8 mouse cellular contexts compared by ENCODE assay signal in genomic region chr7:137805361-137805760, GRCm38 (mm10).
A peak's percentile ranks its signal among the peaks of the same experiment; 100 is the strongest.
DNase-seq lines count a peak whose midpoint lies in the region; ATAC-seq and TF ChIP-seq lines count a peak whose summit lies in the region.

No protein-coding gene starts in this region.

- TF ChIP-seq EP300 in stomach, postnatal 0 days (optimal IDR thresholded peaks at IDR 0.05) = no peak

- H3K27me3 ChIP-seq in midbrain, embryonic 14.5 days (ENCODE audit: control insufficient read depth, insufficient read depth, low read length) = no peaks in the 10 kb centered on the region
- no peaks in the 10 kb centered on the region for H3K27me3 ChIP-seq in midbrain, embryonic 16.5 days (ENCODE audit: control insufficient read depth, insufficient read depth, low read depth, low read length)
- no peaks in the 10 kb centered on the region for H3K27me3 ChIP-seq in hindbrain, postnatal 0 days (ENCODE audit: insufficient read depth, low read length)
- no peaks in the 10 kb centered on the region for H3K27me3 ChIP-seq in stomach, postnatal 0 days (ENCODE audit: control insufficient read depth, insufficient read depth, low read length)

- no peaks in the 10 kb centered on the region; the same call in 1 of the 2 replicates for H3K4me1 ChIP-seq in midbrain, embryonic 14.5 days (ENCODE audit: control insufficient read depth, insufficient read depth, low read length)
- H3K4me1 ChIP-seq in midbrain, embryonic 16.5 days (ENCODE audit: control insufficient read depth, insufficient read depth, low read length) = peaks cover 8% of the 10 kb centered on the region
- no peaks in the 10 kb centered on the region for H3K4me1 ChIP-seq in hindbrain, postnatal 0 days (ENCODE audit: insufficient read depth, low read length)
- H3K4me1 ChIP-seq in stomach, postnatal 0 days (replicated peaks; ENCODE audit: control insufficient read depth, insufficient read depth) = no peaks in the 10 kb centered on the region

- no peak overlapping the region for H3K9ac ChIP-seq in midbrain, embryonic 14.5 days (replicated peaks; ENCODE audit: low read length)
- H3K9ac ChIP-seq in midbrain, embryonic 16.5 days (ENCODE audit: low read depth, low read length) = no peak overlapping the region
- H3K9ac ChIP-seq in hindbrain, postnatal 0 days (replicated peaks; ENCODE audit: low read length) = no peak overlapping the region
- no peak overlapping the region for H3K9ac ChIP-seq in stomach, postnatal 0 days (ENCODE audit: low read length)

- 35% methylated on average over 6 of the region's 6 CpGs for WGBS in midbrain, embryonic 14.5 days
- 33% methylated on average over 6 of the region's 6 CpGs for WGBS in midbrain, embryonic 16.5 days
- 21% methylated on average over 6 of the region's 6 CpGs for WGBS in hindbrain, postnatal 0 days
- 37% methylated on average over 6 of the region's 6 CpGs for WGBS in stomach, postnatal 0 days

- H3K9me3 ChIP-seq in midbrain, embryonic 14.5 days (ENCODE audit: control insufficient read depth, low read length) = no peaks in the 10 kb centered on the region
- H3K9me3 ChIP-seq in midbrain, embryonic 16.5 days (replicated peaks; ENCODE audit: control insufficient read depth, low read length, poor library complexity, severe bottlenecking) = no peaks in the 10 kb centered on the region
- no peaks in the 10 kb centered on the region for H3K9me3 ChIP-seq in hindbrain, postnatal 0 days (ENCODE audit: low read length)
- no peaks in the 10 kb centered on the region for H3K9me3 ChIP-seq in stomach, postnatal 0 days (ENCODE audit: control insufficient read depth, low read length)

- DNase-seq in adrenal gland, postnatal 10 days = peak; percentile 23
- no peak for DNase-seq in adrenal gland, adult 8-10 months
- DNase-seq in midbrain, embryonic 14.5 days = peak; percentile 71
- peak; percentile 72 for DNase-seq in hindbrain, postnatal 0 days (ENCODE audit: low spot score)
- DNase-seq in retina, embryonic 14.5 days (ENCODE audit: low spot score) = peak; percentile 21
- DNase-seq in stomach, postnatal 0 days (ENCODE audit: low spot score) = no peak
- DNase-seq in cerebellum, postnatal 36 days = no peak

- no peak for TF ChIP-seq CTCF in hindbrain, postnatal 0 days (IDR thresholded peaks at IDR 0.05; ENCODE audit: low read depth)
- TF ChIP-seq CTCF in stomach, postnatal 0 days (IDR thresholded peaks at IDR 0.05; ENCODE audit: low read depth) = no peak

- H3K4me2 ChIP-seq in midbrain, embryonic 14.5 days (ENCODE audit: low read length) = no peak overlapping the region
- H3K4me2 ChIP-seq in midbrain, embryonic 16.5 days (ENCODE audit: low read length) = no peak overlapping the region
- H3K4me2 ChIP-seq in hindbrain, postnatal 0 days (ENCODE audit: low read depth, low read length) = no peak overlapping the region
- no peak overlapping the region for H3K4me2 ChIP-seq in stomach, postnatal 0 days (replicated peaks; ENCODE audit: low read depth)

- H3K27ac ChIP-seq in midbrain, embryonic 14.5 days (replicated peaks; ENCODE audit: low read depth, low read length) = no peak overlapping the region
- no peak overlapping the region for H3K27ac ChIP-seq in midbrain, embryonic 16.5 days (ENCODE audit: low read length)
- H3K27ac ChIP-seq in hindbrain, postnatal 0 days = no peak overlapping the region
- H3K27ac ChIP-seq in stomach, postnatal 0 days (replicated peaks) = no peak overlapping the region

- no peak overlapping the region for H3K4me3 ChIP-seq in midbrain, embryonic 14.5 days (replicated peaks; ENCODE audit: low read depth, low read length)
- no peak overlapping the region for H3K4me3 ChIP-seq in midbrain, embryonic 16.5 days (ENCODE audit: low read depth, low read length)
- no peak overlapping the region for H3K4me3 ChIP-seq in hindbrain, postnatal 0 days (ENCODE audit: low read length)
- H3K4me3 ChIP-seq in stomach, postnatal 0 days (ENCODE audit: low read depth, low read length) = no peak overlapping the region

- H3K36me3 ChIP-seq in midbrain, embryonic 14.5 days (ENCODE audit: control insufficient read depth, insufficient read depth, low read length) = no peaks in the 10 kb centered on the region
- H3K36me3 ChIP-seq in midbrain, embryonic 16.5 days (ENCODE audit: control insufficient read depth, insufficient read depth, low read length) = no peaks in the 10 kb centered on the region
- no peaks in the 10 kb centered on the region for H3K36me3 ChIP-seq in hindbrain, postnatal 0 days (ENCODE audit: insufficient read depth, low read length)
- no peaks in the 10 kb centered on the region for H3K36me3 ChIP-seq in stomach, postnatal 0 days (ENCODE audit: control insufficient read depth, insufficient read depth, low read length)

- ATAC-seq in midbrain, embryonic 14.5 days (ENCODE audit: low FRiP score, low TSS enrichment) = no peak
- no peak for ATAC-seq in midbrain, embryonic 16.5 days
- no peak; the same call in 1 of the 2 replicates for ATAC-seq in hindbrain, postnatal 0 days
- ATAC-seq in stomach, postnatal 0 days (ENCODE audit: low FRiP score, low TSS enrichment) = no peak

Comparison
In these comparisons a context has a peak if more than half of its experiments do, and no peak if none do; other contexts are left out.
1. DNase-seq: peak in adrenal gland, postnatal 10 days (single experiment), midbrain, embryonic 14.5 days (single experiment), hindbrain, postnatal 0 days (single experiment) and retina, embryonic 14.5 days (single experiment); none in adrenal gland, adult 8-10 months (single experiment), stomach, postnatal 0 days (single experiment) and cerebellum, postnatal 36 days (0 of 2).